Mouse (Mus musculus): ENCODE measurements around the gene Tfdp1. TPM values are rescaled to one million over a fixed set of nuclear protein-coding genes. Genes with fewer than 3 reads are reported as not detected.

The Tfdp1 gene
- polyA plus RNA-seq, 1 experiment = 22.8 TPM

GRCm38 (mm10) chr8:13412891-13413558 lies 74.5 kb downstream of the Tfdp1 start:
- no peak overlapping the region for H3K4me3 ChIP-seq (ENCODE audit: extremely low read depth, insufficient read depth, insufficient read length)
- no peak overlapping the region for H3K27ac ChIP-seq (ENCODE audit: insufficient read depth, low read length)
- no peaks in the 10 kb centered on the region for H3K27me3 ChIP-seq (ENCODE audit: control insufficient read depth, insufficient read depth, low read length)
- H3K36me3 ChIP-seq (ENCODE audit: control insufficient read depth, insufficient read depth, low read length) = no peaks in the 10 kb centered on the region
- peak; percentile 8 to 35 for DNase-seq (ENCODE audit: low read depth in 1 of 2, low spot score in 2 of 2)
- TF ChIP-seq CTCF (IDR thresholded peaks at IDR 0.05; ENCODE audit: extremely low read depth, insufficient read depth, insufficient read length, insufficient replicate concordance) (peak; percentile 83; the same call in 1 of the 2 replicates), POLR2A (IDR thresholded peaks at IDR 0.05; ENCODE audit: low read depth, low read length) (no peak)
- WGBS = 63% methylated on average over 13 of the region's 13 CpGs
- no peaks in the 10 kb centered on the region for H3K4me1 ChIP-seq (ENCODE audit: control insufficient read depth, insufficient read depth, insufficient read length)

GRCm38 (mm10) chr8:13413823-13414390 lies 75.4 kb downstream of the Tfdp1 start:
- WGBS = 56% methylated on average over 12 of the region's 12 CpGs
- DNase-seq (ENCODE audit: low read depth in 1 of 2, low spot score in 2 of 2) = no peak
- H3K27ac ChIP-seq (ENCODE audit: insufficient read depth, low read length) = no peak overlapping the region
- H3K27me3 ChIP-seq (ENCODE audit: control insufficient read depth, insufficient read depth, low read length) = no peaks in the 10 kb centered on the region
- no peak for TF ChIP-seq CTCF (IDR thresholded peaks at IDR 0.05; ENCODE audit: extremely low read depth, insufficient read depth, insufficient read length, insufficient replicate concordance)
- no peaks in the 10 kb centered on the region for H3K36me3 ChIP-seq (ENCODE audit: control insufficient read depth, insufficient read depth, low read length)
- H3K4me3 ChIP-seq (ENCODE audit: extremely low read depth, insufficient read depth, insufficient read length) = no peak overlapping the region
- H3K4me1 ChIP-seq (ENCODE audit: control insufficient read depth, insufficient read depth, insufficient read length) = no peaks in the 10 kb centered on the region

- no peak overlapping the region for H3K27ac ChIP-seq (ENCODE audit: insufficient read depth, low read length)
- 74% methylated on average over 10 of the region's 10 CpGs for WGBS
- no peak overlapping the region for H3K4me3 ChIP-seq (ENCODE audit: extremely low read depth, insufficient read depth, insufficient read length)
- H3K27me3 ChIP-seq (ENCODE audit: control insufficient read depth, insufficient read depth, low read length) = no peaks in the 10 kb centered on the region
- TF ChIP-seq CTCF (IDR thresholded peaks at IDR 0.05; ENCODE audit: extremely low read depth, insufficient read depth, insufficient read length, insufficient replicate concordance) = no peak
- H3K4me1 ChIP-seq (ENCODE audit: control insufficient read depth, insufficient read depth, insufficient read length) = no peaks in the 10 kb centered on the region
- DNase-seq (ENCODE audit: low read depth in 1 of 2, low spot score in 2 of 2) = no peak
- no peaks in the 10 kb centered on the region for H3K36me3 ChIP-seq (ENCODE audit: control insufficient read depth, insufficient read depth, low read length)
Measured at GRCm38 (mm10) chr8:13415879-13416278, 77.3 kb downstream of the Tfdp1 start.

GRCm38 (mm10) chr8:13419111-13419639 lies 80.6 kb downstream of the Tfdp1 start:
- no peaks in the 10 kb centered on the region for H3K27me3 ChIP-seq (ENCODE audit: control insufficient read depth, insufficient read depth, low read length)
- H3K27ac ChIP-seq (ENCODE audit: insufficient read depth, low read length) = no peak overlapping the region
- no peaks in the 10 kb centered on the region for H3K36me3 ChIP-seq (ENCODE audit: control insufficient read depth, insufficient read depth, low read length)
- DNase-seq (ENCODE audit: low read depth in 1 of 2, low spot score in 2 of 2) = no peak
- TF ChIP-seq POLR2A (IDR thresholded peaks at IDR 0.05; ENCODE audit: low read depth, low read length) (no peak), CTCF (IDR thresholded peaks at IDR 0.05; ENCODE audit: extremely low read depth, insufficient read depth, insufficient read length, insufficient replicate concordance) (no peak)
- no peaks in the 10 kb centered on the region for H3K4me1 ChIP-seq (ENCODE audit: control insufficient read depth, insufficient read depth, insufficient read length)
- H3K4me3 ChIP-seq (ENCODE audit: extremely low read depth, insufficient read depth, insufficient read length) = no peak overlapping the region
- 85% methylated on average over 2 of the region's 2 CpGs for WGBS

- DNase-seq (ENCODE audit: low read depth in 1 of 2, low spot score in 2 of 2) = no peak
- no peaks in the 10 kb centered on the region for H3K36me3 ChIP-seq (ENCODE audit: control insufficient read depth, insufficient read depth, low read length)
- H3K27me3 ChIP-seq (ENCODE audit: control insufficient read depth, insufficient read depth, low read length) = no peaks in the 10 kb centered on the region
- no peak overlapping the region for H3K27ac ChIP-seq (ENCODE audit: insufficient read depth, low read length)
- no peak overlapping the region for H3K4me3 ChIP-seq (ENCODE audit: extremely low read depth, insufficient read depth, insufficient read length)
- no peaks in the 10 kb centered on the region for H3K4me1 ChIP-seq (ENCODE audit: control insufficient read depth, insufficient read depth, insufficient read length)
- 95% methylated on average over 6 of the region's 6 CpGs for WGBS
- TF ChIP-seq CTCF (IDR thresholded peaks at IDR 0.05; ENCODE audit: extremely low read depth, insufficient read depth, insufficient read length, insufficient replicate concordance) (no peak), POLR2A (IDR thresholded peaks at IDR 0.05; ENCODE audit: low read depth, low read length) (no peak)
Measured at GRCm38 (mm10) chr8:13420970-13421369, 82.4 kb downstream of the Tfdp1 start.

- TF ChIP-seq POLR2A (IDR thresholded peaks at IDR 0.05; ENCODE audit: low read depth, low read length) (no peak), CTCF (IDR thresholded peaks at IDR 0.05; ENCODE audit: extremely low read depth, insufficient read depth, insufficient read length, insufficient replicate concordance) (no peak)
- H3K36me3 ChIP-seq (ENCODE audit: control insufficient read depth, insufficient read depth, low read length) = no peaks in the 10 kb centered on the region
- WGBS = 22% methylated on average over 6 of the region's 6 CpGs
- H3K4me1 ChIP-seq (ENCODE audit: control insufficient read depth, insufficient read depth, insufficient read length) = no peaks in the 10 kb centered on the region; the same call in 1 of the 2 replicates
- H3K27ac ChIP-seq (ENCODE audit: insufficient read depth, low read length) = no peak overlapping the region
- no peaks in the 10 kb centered on the region for H3K27me3 ChIP-seq (ENCODE audit: control insufficient read depth, insufficient read depth, low read length)
- no peak overlapping the region for H3K4me3 ChIP-seq (ENCODE audit: extremely low read depth, insufficient read depth, insufficient read length)
- no peak for DNase-seq (ENCODE audit: low read depth in 1 of 2, low spot score in 2 of 2)
Measured at GRCm38 (mm10) chr8:13427351-13427750, 88.8 kb downstream of the Tfdp1 start.

Other genes with a start within 250 kb of the Tfdp1 start
- gene Pcid2, start 233.3 kb upstream of the Tfdp1 start, polyA plus RNA-seq (2012; rRNA removed) = 18.2 TPM in 2 replicates
- 31.3 and 31.6 TPM in 2 replicates for gene Cul4a, start 233.1 kb upstream of the Tfdp1 start, polyA plus RNA-seq (2012; rRNA removed)
- 234 and 318 TPM in 2 replicates for gene Lamp1, start 179.6 kb upstream of the Tfdp1 start, polyA plus RNA-seq (2012; rRNA removed)
- gene Grtp1, start 138.1 kb upstream of the Tfdp1 start, polyA plus RNA-seq (2012; rRNA removed) = 1.1 and 1.6 TPM in 2 replicates
- gene Adprhl1, start 84.6 kb upstream of the Tfdp1 start, polyA plus RNA-seq (2012; rRNA removed) = 0.18 TPM in 1 of 2 replicates, not detected in the other
- gene Dcun1d2, start 50.6 kb upstream of the Tfdp1 start, polyA plus RNA-seq (2012; rRNA removed) = 13.2 and 13.3 TPM in 2 replicates
- 10.5 and 12.0 TPM in 2 replicates for gene Tmco3, start 50.6 kb upstream of the Tfdp1 start, polyA plus RNA-seq (2012; rRNA removed)
- gene Atp4b, start 58.1 kb downstream of the Tfdp1 start, polyA plus RNA-seq (2012; rRNA removed) = 0.06 and 0.08 TPM in 2 replicates
- gene Grk1, start 66.3 kb downstream of the Tfdp1 start, polyA plus RNA-seq (2012; rRNA removed) = not detected in 2 replicates
- gene Tmem255b, start 96.4 kb downstream of the Tfdp1 start, polyA plus RNA-seq (2012; rRNA removed) = 1.1 and 1.3 TPM in 2 replicates
- 54.0 and 68.1 TPM in 2 replicates for gene Gas6, start 155.7 kb downstream of the Tfdp1 start, polyA plus RNA-seq (2012; rRNA removed)
- 0.19 and 0.22 TPM in 2 replicates for gene 1700029H14Rik, start 223.7 kb downstream of the Tfdp1 start, polyA plus RNA-seq (2012; rRNA removed)

Measured in spleen, adult 2 months (tissue).